In the genomic region with DNA sequence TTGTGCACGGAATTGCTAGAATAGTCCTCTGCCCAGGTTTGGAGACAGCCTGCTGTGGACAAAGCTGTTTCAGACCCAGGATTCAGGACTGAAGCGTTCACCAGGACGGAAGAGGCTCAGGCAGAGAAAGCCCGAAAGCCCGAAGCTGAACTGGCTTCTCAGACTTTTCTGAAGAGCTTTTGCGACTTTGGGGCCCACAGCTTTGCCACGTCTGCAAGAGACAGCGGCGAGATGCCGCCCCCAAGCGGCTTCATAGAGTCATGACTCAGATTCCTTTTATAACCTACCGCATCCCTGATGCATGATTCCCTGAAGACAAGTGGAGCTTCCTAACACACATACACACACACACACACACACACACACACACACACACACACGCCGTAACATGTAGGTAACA, we compare ENCODE assay signal across 8 mouse cellular contexts. TPM values are rescaled to one million over a fixed set of nuclear protein-coding genes. Genes with fewer than 3 reads are reported as not detected.
A peak's percentile ranks its signal among the peaks of the same experiment; 100 is the strongest.
DNase-seq lines count a peak whose midpoint lies in the region; ATAC-seq and TF ChIP-seq lines count a peak whose summit lies in the region.

No protein-coding gene starts in this region.

- H3K79me2 ChIP-seq in CH12.LX (replicated peaks; ENCODE audit: control insufficient read depth, extremely low read depth, insufficient read depth, poor library complexity, severe bottlenecking) = no peaks in the 10 kb centered on the region

- peak; percentile 10 to 92; a peak in 3 of 4 replicates for TF ChIP-seq CTCF in CH12.LX (conservative IDR thresholded peaks at IDR 0.05 in 1 of 2, IDR thresholded peaks at IDR 0.05 in 1 of 2; ENCODE audit: low read depth in 2 of 2, low read length in 2 of 2)

- H3K4me1 ChIP-seq in CH12.LX (ENCODE audit: control insufficient read depth in 1 of 2, insufficient read depth in 2 of 2) = peaks cover 0 to 18% of the 10 kb centered on the region in 2 experiments; a peak in 2 of 4 replicates
- no peaks in the 10 kb centered on the region for H3K4me1 ChIP-seq in embryonic facial prominence, embryonic 11.5 days (ENCODE audit: control insufficient read depth, insufficient read depth, low read length)

- H3K4me3 ChIP-seq in CH12.LX (replicated peaks in 1 of 3; ENCODE audit: low read depth in 2 of 3, low read length in 2 of 3, poor library complexity in 1 of 3) = no peak overlapping the region
- no peak overlapping the region for H3K4me3 ChIP-seq in embryonic facial prominence, embryonic 11.5 days (ENCODE audit: low read depth, low read length)

- peak; percentile 80 for DNase-seq in CH12.LX (ENCODE audit: extremely low read depth)
- DNase-seq in adrenal gland, postnatal 14 days = peak; percentile 83
- peak; percentile 88 for DNase-seq in embryonic facial prominence, embryonic 11.5 days (ENCODE audit: low spot score)
- DNase-seq in heart, adult 9 months (ENCODE audit: low spot score in 2 of 2) = peak; percentile 16 to 56
- peak; percentile 87 for DNase-seq in kidney, postnatal 10 days
- peak; percentile 64 to 73 for DNase-seq in lung, adult 18-20 months
- peak; percentile 75 for DNase-seq in ovary, postnatal 36 days (ENCODE audit: low spot score)
- DNase-seq in urinary bladder, postnatal 25 days (ENCODE audit: low spot score) = peak; percentile 66

- no peak for ATAC-seq in embryonic facial prominence, embryonic 11.5 days (replicated peaks; ENCODE audit: insufficient number of reproducible peaks, low FRiP score, low TSS enrichment, low read depth)

- in situ Hi-C loops in CH12.LX (cut with MboI; ENCODE audit: low pct_ligation_motif_present, low pct_unique_long_range_greater_than_20kb, low sequenced_read_pairs) = loop anchor here (10.0 kb wide), 1 partner anchor 52 kb away; no protein-coding TSS in a partner anchor

- peak; percentile 95 for TF ChIP-seq RAD21 in CH12.LX (IDR thresholded peaks at IDR 0.05; ENCODE audit: low read depth, low read length)

- WGBS in embryonic facial prominence, embryonic 11.5 days = 18% methylated on average over 14 of the region's 14 CpGs

- no peak overlapping the region for H3K9ac ChIP-seq in CH12.LX (ENCODE audit: insufficient read depth, low read depth)
- no peak overlapping the region for H3K9ac ChIP-seq in embryonic facial prominence, embryonic 11.5 days (replicated peaks; ENCODE audit: low read length)

- H3K36me3 ChIP-seq in CH12.LX (replicated peaks in 1 of 2; ENCODE audit: control insufficient read depth in 1 of 2, insufficient read depth in 1 of 2, low read length in 1 of 2) = no peaks in the 10 kb centered on the region
- H3K36me3 ChIP-seq in embryonic facial prominence, embryonic 11.5 days (replicated peaks; ENCODE audit: control insufficient read depth, insufficient read depth, low read depth, low read length) = no peaks in the 10 kb centered on the region

- TF ChIP-seq POLR2A in CH12.LX (IDR thresholded peaks at IDR 0.05; ENCODE audit: low read depth, low read length) = no peak

- dilution Hi-C loops in CH12.LX (cut with MboI; ENCODE audit: extremely low pct_ligation_motif_present, extremely low pct_unique_long_range_greater_than_20kb, low sequenced_read_pairs) = no loop called here

- no peak overlapping the region for H3K27ac ChIP-seq in CH12.LX (ENCODE audit: insufficient read depth, low read depth)
- no peak overlapping the region for H3K27ac ChIP-seq in embryonic facial prominence, embryonic 11.5 days (replicated peaks; ENCODE audit: low read depth, low read length)

- peaks cover 5% of the 10 kb centered on the region for H3K9me3 ChIP-seq in CH12.LX (replicated peaks; ENCODE audit: low read length)
- H3K9me3 ChIP-seq in embryonic facial prominence, embryonic 11.5 days (replicated peaks; ENCODE audit: control insufficient read depth, low read length) = no peaks in the 10 kb centered on the region

- no peak for TF ChIP-seq EP300 in CH12.LX (IDR thresholded peaks at IDR 0.05; ENCODE audit: low read length)

- H3K4me2 ChIP-seq in CH12.LX (ENCODE audit: insufficient read depth, low read depth, poor library complexity, severe bottlenecking) = no peak overlapping the region
- H3K4me2 ChIP-seq in embryonic facial prominence, embryonic 11.5 days (ENCODE audit: low read depth, low read length) = no peak overlapping the region

- no peaks in the 10 kb centered on the region for H3K27me3 ChIP-seq in CH12.LX (replicated peaks)
- H3K27me3 ChIP-seq in embryonic facial prominence, embryonic 11.5 days (ENCODE audit: control insufficient read depth, insufficient read depth, low read length) = no peaks in the 10 kb centered on the region

TF ChIP-seq in CH12.LX, 34 proteins besides CTCF, POLR2A, EP300 and RAD21:
- TF ChIP-seq ZC3H11A (IDR thresholded peaks at IDR 0.05; ENCODE audit: low read depth, low read length) = peak; percentile 69
- 0 out of 2 replicates have a peak, but pooled peaks have one; percentile 47 for TF ChIP-seq MAFK (IDR thresholded peaks at IDR 0.05; ENCODE audit: insufficient replicate concordance, low read length)
- TF ChIP-seq ELF1 (IDR thresholded peaks at IDR 0.05; ENCODE audit: low read depth, low read length) = no peak
- TF ChIP-seq NRF1 (IDR thresholded peaks at IDR 0.05; ENCODE audit: low read depth, low read length) = no peak
- TF ChIP-seq SIN3A (IDR thresholded peaks at IDR 0.05; ENCODE audit: low read length) = 0 out of 2 replicates have a peak, but pooled peaks have one; percentile 37
- peak; percentile 60; the same call in 1 of the 2 replicates for TF ChIP-seq MEF2A (IDR thresholded peaks at IDR 0.05; ENCODE audit: borderline replicate concordance, low read depth, low read length)
- TF ChIP-seq CHD2 (IDR thresholded peaks at IDR 0.05; ENCODE audit: low read length) = no peak
- TF ChIP-seq USF2 (conservative IDR thresholded peaks at IDR 0.05; ENCODE audit: low read depth, low read length) = no peak
- peak; percentile 49; the same call in 1 of the 2 replicates for TF ChIP-seq IRF4 (IDR thresholded peaks at IDR 0.05; ENCODE audit: low read depth, low read length)
- peak; percentile 85 for TF ChIP-seq SMC3 (IDR thresholded peaks at IDR 0.05; ENCODE audit: low read depth, low read length)

RNA-seq across cellular contexts. Expression of gene 1810062G17Rik, which starts 21.0 kb away (rescaled TPM):
- total RNA-seq in CH12.LX (2012; rRNA removed) = 3.1 and 3.3 TPM in 2 replicates
- total RNA-seq in CH12.LX (2014; rRNA removed) = 3.2 and 3.9 TPM in 2 replicates
- polyA plus RNA-seq in CH12.LX (2012; ENCODE audit: insufficient read length, low read depth) = 2.2 and 3.1 TPM in 2 replicates
- total RNA-seq in adrenal gland, postnatal 14 days (2021) = 0.78 and 1.7 TPM in 2 replicates
- 0.39 and 0.64 TPM in 2 replicates for polyA plus RNA-seq in embryonic facial prominence, embryonic 11.5 days (2014; fragmentation: Nextera tagmentation; extraction: Ambion mirVana)

RNA-seq across cellular contexts. Expression of gene Anxa5, which starts 21.1 kb away (rescaled TPM):
- total RNA-seq in CH12.LX (2012; rRNA removed) (38.4 and 43.4 TPM in 2 replicates), CH12.LX (2014; rRNA removed) (30.8 and 35.4 TPM in 2 replicates)
- polyA plus RNA-seq in CH12.LX (2012; ENCODE audit: insufficient read length, low read depth) = 45.0 and 47.1 TPM in 2 replicates
- 409 and 424 TPM in 2 replicates for total RNA-seq in adrenal gland, postnatal 14 days (2021)
- polyA plus RNA-seq in embryonic facial prominence, embryonic 11.5 days (2014; fragmentation: Nextera tagmentation; extraction: Ambion mirVana) = 129 and 140 TPM in 2 replicates

RNA-seq across cellular contexts. Expression of gene Gm11549, which starts 24.9 kb away (rescaled TPM):
- total RNA-seq in CH12.LX (2012; rRNA removed) (not detected in 2 replicates), CH12.LX (2014; rRNA removed) (not detected in 2 replicates)
- polyA plus RNA-seq in CH12.LX (2012; ENCODE audit: insufficient read length, low read depth) = not detected in 2 replicates
- total RNA-seq in adrenal gland, postnatal 14 days (2021) = 0.23 TPM in 1 of 2 replicates, not detected in the other
- polyA plus RNA-seq in embryonic facial prominence, embryonic 11.5 days (2014; fragmentation: Nextera tagmentation; extraction: Ambion mirVana) = 0.10 and 0.26 TPM in 2 replicates

RNA-seq across cellular contexts. Expression of gene Exosc9, which starts 55.7 kb away (rescaled TPM):
- total RNA-seq in CH12.LX (2012; rRNA removed) (60.6 and 77.4 TPM in 2 replicates), CH12.LX (2014; rRNA removed) (128 and 151 TPM in 2 replicates)
- 144 and 149 TPM in 2 replicates for polyA plus RNA-seq in CH12.LX (2012; ENCODE audit: insufficient read length, low read depth)
- 30.2 and 32.9 TPM in 2 replicates for total RNA-seq in adrenal gland, postnatal 14 days (2021)
- polyA plus RNA-seq in embryonic facial prominence, embryonic 11.5 days (2014; fragmentation: Nextera tagmentation; extraction: Ambion mirVana) = 89.1 and 90.5 TPM in 2 replicates

Comparison
In these comparisons a context has a peak if more than half of its experiments do, and no peak if none do; other contexts are left out.
1. DNase-seq: peak in every context shown above with its lines; median percentile 88 in embryonic facial prominence, embryonic 11.5 days; 87 in kidney, postnatal 10 days; 83 in adrenal gland, postnatal 14 days; 80 in CH12.LX; 75 in ovary, postnatal 36 days; 68 in lung, adult 18-20 months; 66 in urinary bladder, postnatal 25 days; 36 in heart, adult 9 months.